Mouse (Mus musculus): ENCODE data around the gene Psma7.

GRCm38 (mm10) chr2:180072886-180073285 lies 30.7 kb upstream of the Psma7 start:
- no peak for TF ChIP-seq CTCF (IDR thresholded peaks at IDR 0.05; ENCODE audit: borderline replicate concordance, insufficient read depth, low read depth, low read length)
- TF ChIP-seq POLR2A (IDR thresholded peaks at IDR 0.05; ENCODE audit: borderline replicate concordance, insufficient read depth, low read length): no peak

Data from cerebellum, adult 2 months (tissue).